Mouse (Mus musculus): ENCODE data around the gene Krt24. TPM values are rescaled to one million over a fixed set of nuclear protein-coding genes. Genes with fewer than 3 reads are reported as not detected.

Krt24 gene
- polyA plus RNA-seq, 1 experiment from 2014 or later = not detected

Other genes with a start within 250 kb of the Krt24 start
- gene Igfbp4, start 244.0 kb downstream of the Krt24 start, polyA plus RNA-seq (2016; fragmentation: Nextera tagmentation; extraction: Ambion mirVana) = 428 and 445 TPM in 2 replicates
- 0.32 and 0.36 TPM in 2 replicates for gene Tns4, start 196.0 kb downstream of the Krt24 start, polyA plus RNA-seq (2016; fragmentation: Nextera tagmentation; extraction: Ambion mirVana)
- gene Ccr7, start 130.2 kb downstream of the Krt24 start, polyA plus RNA-seq (2016; fragmentation: Nextera tagmentation; extraction: Ambion mirVana) = 0.25 and 0.42 TPM in 2 replicates
- 366 and 375 TPM in 2 replicates for gene Smarce1, start 54.2 kb downstream of the Krt24 start, polyA plus RNA-seq (2016; fragmentation: Nextera tagmentation; extraction: Ambion mirVana)
- 0.98 and 1.5 TPM in 2 replicates for gene Krt222, start 41.2 kb downstream of the Krt24 start, polyA plus RNA-seq (2016; fragmentation: Nextera tagmentation; extraction: Ambion mirVana)
- not detected in 2 replicates for gene Krt25, start 37.7 kb upstream of the Krt24 start, polyA plus RNA-seq (2016; fragmentation: Nextera tagmentation; extraction: Ambion mirVana)
- 0.27 and 0.30 TPM in 2 replicates for gene Krt26, start 52.7 kb upstream of the Krt24 start, polyA plus RNA-seq (2016; fragmentation: Nextera tagmentation; extraction: Ambion mirVana)
- not detected in 2 replicates for gene Krt27, start 65.8 kb upstream of the Krt24 start, polyA plus RNA-seq (2016; fragmentation: Nextera tagmentation; extraction: Ambion mirVana)
- gene Krt28, start 89.6 kb upstream of the Krt24 start, polyA plus RNA-seq (2016; fragmentation: Nextera tagmentation; extraction: Ambion mirVana) = 0.21 and 0.27 TPM in 2 replicates
- 32.7 and 39.8 TPM in 2 replicates for gene Krt10, start 104.1 kb upstream of the Krt24 start, polyA plus RNA-seq (2016; fragmentation: Nextera tagmentation; extraction: Ambion mirVana)
- gene Krt12, start 137.0 kb upstream of the Krt24 start, polyA plus RNA-seq (2016; fragmentation: Nextera tagmentation; extraction: Ambion mirVana) = 0.12 TPM in 1 of 2 replicates, not detected in the other
- gene Krt20, start 152.9 kb upstream of the Krt24 start, polyA plus RNA-seq (2016; fragmentation: Nextera tagmentation; extraction: Ambion mirVana) = 0.35 TPM in 2 replicates
- gene Krt23, start 207.9 kb upstream of the Krt24 start, polyA plus RNA-seq (2016; fragmentation: Nextera tagmentation; extraction: Ambion mirVana) = 0.22 TPM in 1 of 2 replicates, not detected in the other
- gene Krt39, start 236.1 kb upstream of the Krt24 start, polyA plus RNA-seq (2016; fragmentation: Nextera tagmentation; extraction: Ambion mirVana) = not detected in 2 replicates